Mouse (Mus musculus): ENCODE data around the gene Cbarp.

Cbarp gene

GRCm38 (mm10) chr10:80127920-80128319, 12.7 kb downstream of the Cbarp start:
- DNase-seq (ENCODE audit: extremely low spot score): no peak

GRCm38 (mm10) chr10:80123932-80124562, 16.6 kb downstream of the Cbarp start:
- no peak for DNase-seq (ENCODE audit: extremely low spot score)

- no peak for DNase-seq (ENCODE audit: extremely low spot score)
Observed at GRCm38 (mm10) chr10:80121639-80122038, 19.0 kb downstream of the Cbarp start.

GRCm38 (mm10) chr10:80120146-80120545, 20.5 kb downstream of the Cbarp start:
- DNase-seq (ENCODE audit: extremely low spot score): no peak

- no peak for DNase-seq (ENCODE audit: extremely low spot score)
Observed at GRCm38 (mm10) chr10:80118552-80118951, 22.1 kb downstream of the Cbarp start.

GRCm38 (mm10) chr10:80117736-80118135, 22.9 kb downstream of the Cbarp start:
- DNase-seq (ENCODE audit: extremely low spot score): no peak

- peak; percentile 34 for DNase-seq (ENCODE audit: extremely low spot score)
Observed at GRCm38 (mm10) chr10:80116927-80117691, 23.5 kb downstream of the Cbarp start.

GRCm38 (mm10) chr10:80116563-80116926, 24.1 kb downstream of the Cbarp start:
- DNase-seq (ENCODE audit: extremely low spot score): peak; percentile 46

- DNase-seq (ENCODE audit: extremely low spot score): no peak
Observed at GRCm38 (mm10) chr10:80115944-80116335, 24.7 kb downstream of the Cbarp start.

- DNase-seq (ENCODE audit: extremely low spot score): peak; percentile 98
Observed at GRCm38 (mm10) chr10:80115290-80115943, 25.2 kb downstream of the Cbarp start, which contains the start of gene Stk11. Gene Stk11, plus strand, starts transcription at chr10:80115803.

GRCm38 (mm10) chr10:80114341-80115284, 26.0 kb downstream of the Cbarp start:
- peak; percentile 93 for DNase-seq (ENCODE audit: extremely low spot score)

GRCm38 (mm10) chr10:80107678-80108077, 33.0 kb downstream of the Cbarp start:
- no peak for DNase-seq (ENCODE audit: extremely low spot score)

- no peak for DNase-seq (ENCODE audit: extremely low spot score)
Observed at GRCm38 (mm10) chr10:80105926-80106325, 34.7 kb downstream of the Cbarp start.

GRCm38 (mm10) chr10:80105460-80105859, 35.2 kb downstream of the Cbarp start, which contains the start of gene Sbno2:
Gene Sbno2, minus strand, starts transcription at chr10:80105571.
- DNase-seq (ENCODE audit: extremely low spot score): no peak

GRCm38 (mm10) chr10:80104181-80104580, 36.5 kb downstream of the Cbarp start:
- DNase-seq (ENCODE audit: extremely low spot score): no peak

- no peak for DNase-seq (ENCODE audit: extremely low spot score)
Observed at GRCm38 (mm10) chr10:80103032-80103431, 37.6 kb downstream of the Cbarp start.

GRCm38 (mm10) chr10:80102216-80102915, 38.3 kb downstream of the Cbarp start:
- peak; percentile 86 for DNase-seq (ENCODE audit: extremely low spot score)

GRCm38 (mm10) chr10:80100982-80101381, 39.7 kb downstream of the Cbarp start:
- DNase-seq (ENCODE audit: extremely low spot score): no peak

GRCm38 (mm10) chr10:80098630-80099029, 42.0 kb downstream of the Cbarp start:
- DNase-seq (ENCODE audit: extremely low spot score): no peak

- DNase-seq (ENCODE audit: extremely low spot score): peak; percentile 63
Observed at GRCm38 (mm10) chr10:80097275-80097674, 43.4 kb downstream of the Cbarp start.

- no peak for DNase-seq (ENCODE audit: extremely low spot score)
Observed at GRCm38 (mm10) chr10:80095547-80095946, 45.1 kb downstream of the Cbarp start.
